Mouse (Mus musculus) midbrain, embryonic 10.5 days (tissue): Measurements from ENCODE around the gene Sel1l2. TPM values are rescaled to one million over a fixed set of nuclear protein-coding genes. Genes with fewer than 3 reads are reported as not detected.

ENCODE experiments used
- DNase-seq: peaks from one replicate; pipeline ENCODE4 v3.0.0-alpha.2; 2017; ENCODE audit warnings: low spot score
- H3K27ac ChIP-seq: fragments of 300-500 bp; sonication (generic); replicated peaks from 2 replicates; pipeline ENCODE4 v1.5.1; 2016; ENCODE audit warnings: mild to moderate bottlenecking
- H3K27me3 ChIP-seq: fragments of 300-500 bp; sonication (generic); 2 replicates; pipeline ENCODE4 v1.6.1; 2016; ENCODE audit warnings: low read depth, mild to moderate bottlenecking; ENCODE audit not compliant: poor library complexity, severe bottlenecking
- H3K36me3 ChIP-seq: fragments of 300-500 bp; sonication (generic); 2 replicates; pipeline ENCODE4 v1.6.1; 2016; ENCODE audit warnings: mild to moderate bottlenecking, moderate library complexity
- H3K4me1 ChIP-seq: fragments of 300-500 bp; sonication (generic); 2 replicates; pipeline ENCODE4 v1.6.1; 2016
- H3K4me3 ChIP-seq: fragments of 300-500 bp; sonication (generic); 2 replicates; pipeline ENCODE4 v1.5.1; 2016; ENCODE audit warnings: mild to moderate bottlenecking, moderate library complexity
- H3K9me3 ChIP-seq: fragments of 300-500 bp; sonication (generic); replicated peaks from 2 replicates; pipeline ENCODE4 v1.6.1; 2016; ENCODE audit warnings: mild to moderate bottlenecking
- WGBS: fragments of 180-500 bp; shearing (Covaris S2); methylation state at CpG from one replicate; pipeline ENCODE4 v1.1.7; 2016; 5-methylcytosine and 5-hydroxymethylcytosine counted together
- polyA plus RNA-seq: library from polyadenylated mRNA; unstranded; fragments of >200 nt; fragmentation: Nextera tagmentation; extraction: Ambion mirVana; gene quantifications from 2 replicates; pipeline ENCODE4 v1.2.1, GENCODE M21; 2016

The Sel1l2 gene
- polyA plus RNA-seq, 1 experiment from 2014 or later: not detected

GRCm38 (mm10) chr2:140280808-140281207 is 108.7 kb downstream of the Sel1l2 start:
- Histone ChIP-seq H3K36me3 (no peaks in the 10 kb centered on the region), H3K27ac (no peak overlapping the region), H3K9me3 (no peaks in the 10 kb centered on the region), H3K4me1 (no peaks in the 10 kb centered on the region), H3K27me3 (no peaks in the 10 kb centered on the region), H3K4me3 (no peak overlapping the region)
- no peak for DNase-seq
- WGBS: 72% methylated on average over 8 of the region's 8 CpGs

GRCm38 (mm10) chr2:140255595-140256141 is 133.8 kb downstream of the Sel1l2 start:
- no peaks in the 10 kb centered on the region for H3K4me1 ChIP-seq
- H3K4me3 ChIP-seq: no peak overlapping the region
- no peaks in the 10 kb centered on the region for H3K27me3 ChIP-seq
- H3K9me3 ChIP-seq: no peaks in the 10 kb centered on the region
- no peaks in the 10 kb centered on the region for H3K36me3 ChIP-seq
- no peak for DNase-seq
- WGBS: 82% methylated on average over 2 of the region's 2 CpGs
- no peak overlapping the region for H3K27ac ChIP-seq

GRCm38 (mm10) chr2:140254256-140254655 is 135.2 kb downstream of the Sel1l2 start:
- DNase-seq: no peak
- 83% methylated on average over 7 of the region's 7 CpGs for WGBS
- H3K27ac ChIP-seq: no peak overlapping the region

GRCm38 (mm10) chr2:140243105-140243504 is 146.4 kb downstream of the Sel1l2 start:
- Histone ChIP-seq H3K4me1 (peaks cover 4% of the 10 kb centered on the region), H3K27me3 (no peaks in the 10 kb centered on the region), H3K36me3 (no peaks in the 10 kb centered on the region), H3K9me3 (no peaks in the 10 kb centered on the region), H3K4me3 (no peak overlapping the region), H3K27ac (no peak overlapping the region)
- WGBS: 92% methylated on average over 5 of the region's 5 CpGs
- DNase-seq: no peak

More at GRCm38 (mm10) chr2:140254256-140254655, 135.2 kb downstream of the Sel1l2 start:
- no peak overlapping the region for H3K4me3 ChIP-seq
- H3K36me3 ChIP-seq: no peaks in the 10 kb centered on the region
- H3K9me3 ChIP-seq: no peaks in the 10 kb centered on the region
- H3K4me1 ChIP-seq: no peaks in the 10 kb centered on the region
- no peaks in the 10 kb centered on the region for H3K27me3 ChIP-seq

- H3K9me3 ChIP-seq: no peaks in the 10 kb centered on the region
- H3K36me3 ChIP-seq: no peaks in the 10 kb centered on the region
- no peak overlapping the region for H3K4me3 ChIP-seq
- WGBS: 84% methylated on average over 5 of the region's 5 CpGs
- no peaks in the 10 kb centered on the region for H3K27me3 ChIP-seq
- no peak overlapping the region for H3K27ac ChIP-seq
- H3K4me1 ChIP-seq: peaks cover 4% of the 10 kb centered on the region
- DNase-seq: no peak
Measured at GRCm38 (mm10) chr2:140242398-140242797, 147.1 kb downstream of the Sel1l2 start.

- Histone ChIP-seq H3K4me3 (no peak overlapping the region), H3K27ac (no peak overlapping the region), H3K36me3 (no peaks in the 10 kb centered on the region), H3K27me3 (no peaks in the 10 kb centered on the region), H3K4me1 (peaks cover 4% of the 10 kb centered on the region; the same call in 1 of the 2 replicates), H3K9me3 (no peaks in the 10 kb centered on the region)
- DNase-seq: no peak
- 61% methylated on average over 6 of the region's 6 CpGs for WGBS
Measured at GRCm38 (mm10) chr2:140237245-140237644, 152.3 kb downstream of the Sel1l2 start.

- no peak overlapping the region for H3K27ac ChIP-seq
- H3K9me3 ChIP-seq: no peaks in the 10 kb centered on the region
- H3K4me3 ChIP-seq: no peak overlapping the region
- no peaks in the 10 kb centered on the region for H3K36me3 ChIP-seq
- no peaks in the 10 kb centered on the region for H3K4me1 ChIP-seq
- no peak for DNase-seq
- 71% methylated on average over 1 of the region's 1 CpGs for WGBS
- no peaks in the 10 kb centered on the region for H3K27me3 ChIP-seq
Measured at GRCm38 (mm10) chr2:140230295-140230694, 159.2 kb downstream of the Sel1l2 start.

GRCm38 (mm10) chr2:140220325-140220724 is 169.2 kb downstream of the Sel1l2 start:
- peak; percentile 22 for DNase-seq
- no peaks in the 10 kb centered on the region for H3K9me3 ChIP-seq
- H3K4me1 ChIP-seq: peaks cover 7% of the 10 kb centered on the region
- WGBS: 55% methylated on average over 8 of the region's 8 CpGs
- no peaks in the 10 kb centered on the region for H3K36me3 ChIP-seq
- no peak overlapping the region for H3K4me3 ChIP-seq
- H3K27me3 ChIP-seq: no peaks in the 10 kb centered on the region
- no peak overlapping the region for H3K27ac ChIP-seq

GRCm38 (mm10) chr2:140215965-140216364 is 173.5 kb downstream of the Sel1l2 start:
- no peak for DNase-seq
- no peaks in the 10 kb centered on the region for H3K36me3 ChIP-seq
- H3K27me3 ChIP-seq: no peaks in the 10 kb centered on the region
- peaks cover 7% of the 10 kb centered on the region for H3K4me1 ChIP-seq
- 88% methylated on average over 1 of the region's 1 CpGs for WGBS
- H3K27ac ChIP-seq: no peak overlapping the region
- no peaks in the 10 kb centered on the region for H3K9me3 ChIP-seq
- H3K4me3 ChIP-seq: no peak overlapping the region

GRCm38 (mm10) chr2:140215415-140215814 is 174.1 kb downstream of the Sel1l2 start:
- Histone ChIP-seq H3K4me1 (peaks cover 5% of the 10 kb centered on the region), H3K27me3 (no peaks in the 10 kb centered on the region), H3K27ac (no peak overlapping the region), H3K9me3 (no peaks in the 10 kb centered on the region), H3K36me3 (no peaks in the 10 kb centered on the region), H3K4me3 (no peak overlapping the region)
- no peak for DNase-seq
- WGBS: 80% methylated on average over 2 of the region's 2 CpGs

GRCm38 (mm10) chr2:140214519-140215027 is 174.9 kb downstream of the Sel1l2 start:
- Histone ChIP-seq H3K4me1 (no peaks in the 10 kb centered on the region), H3K27me3 (no peaks in the 10 kb centered on the region), H3K27ac (no peak overlapping the region), H3K9me3 (no peaks in the 10 kb centered on the region), H3K4me3 (no peak overlapping the region), H3K36me3 (no peaks in the 10 kb centered on the region)
- no peak for DNase-seq
- 89% methylated on average over 4 of the region's 4 CpGs for WGBS

- Histone ChIP-seq H3K27ac (no peak overlapping the region), H3K9me3 (no peaks in the 10 kb centered on the region), H3K4me1 (no peaks in the 10 kb centered on the region), H3K4me3 (no peak overlapping the region), H3K27me3 (no peaks in the 10 kb centered on the region), H3K36me3 (peaks cover 52% of the 10 kb centered on the region)
- no peak for DNase-seq
- WGBS: 96% methylated on average over 7 of the region's 7 CpGs
Measured at GRCm38 (mm10) chr2:140203756-140204155, 185.8 kb downstream of the Sel1l2 start.

- 94% methylated on average over 5 of the region's 5 CpGs for WGBS
- DNase-seq: no peak
- Histone ChIP-seq H3K4me3 (no peak overlapping the region), H3K36me3 (peaks cover 58% of the 10 kb centered on the region), H3K27ac (no peak overlapping the region), H3K27me3 (no peaks in the 10 kb centered on the region), H3K9me3 (no peaks in the 10 kb centered on the region), H3K4me1 (no peaks in the 10 kb centered on the region)
Measured at GRCm38 (mm10) chr2:140202573-140202972, 186.9 kb downstream of the Sel1l2 start.
